Mouse (Mus musculus) adrenal gland, postnatal 10 days (tissue): ENCODE results near the gene Gys2. TPM values are rescaled to one million over a fixed set of nuclear protein-coding genes. Genes with fewer than 3 reads are reported as not detected.

Experiments
- DNase-seq: peaks from one replicate; pipeline ENCODE4 v3.0.0; 2021; ENCODE audit warnings: mixed read lengths
- total RNA-seq, 2 experiments: library from RNA; stranded (reverse); gene quantifications; 2 replicates each; pipeline ENCODE4 v1.2.3; 2021

Gys2 gene
- total RNA-seq, 2 experiments from 2014 or later: 9.9 to 42.7 TPM

DNA sequence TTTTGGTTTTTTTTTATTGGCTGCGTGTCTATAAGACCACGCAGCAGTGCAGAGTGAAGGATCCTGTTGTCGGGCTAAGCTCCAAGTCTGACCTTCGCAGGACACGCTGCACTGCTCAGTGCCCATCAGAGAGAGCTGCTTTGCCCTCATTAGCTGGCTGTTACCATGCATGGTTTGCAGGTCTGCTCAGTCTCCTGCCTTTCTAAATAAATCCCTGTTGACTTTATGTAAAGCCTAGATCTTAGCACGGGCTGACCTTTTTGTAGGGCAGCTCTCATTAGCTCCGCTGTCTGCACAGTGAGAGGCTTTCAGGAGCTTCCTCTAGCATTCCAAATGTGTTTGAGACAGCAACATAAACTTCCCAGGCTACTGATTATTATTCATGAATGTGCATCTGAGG lies 14.9 kb downstream of the Gys2 start:
- DNase-seq: no peak

- DNase-seq: no peak
Measured at GRCm38 (mm10) chr6:142455314-142455996, 17.5 kb downstream of the Gys2 start.

DNA sequence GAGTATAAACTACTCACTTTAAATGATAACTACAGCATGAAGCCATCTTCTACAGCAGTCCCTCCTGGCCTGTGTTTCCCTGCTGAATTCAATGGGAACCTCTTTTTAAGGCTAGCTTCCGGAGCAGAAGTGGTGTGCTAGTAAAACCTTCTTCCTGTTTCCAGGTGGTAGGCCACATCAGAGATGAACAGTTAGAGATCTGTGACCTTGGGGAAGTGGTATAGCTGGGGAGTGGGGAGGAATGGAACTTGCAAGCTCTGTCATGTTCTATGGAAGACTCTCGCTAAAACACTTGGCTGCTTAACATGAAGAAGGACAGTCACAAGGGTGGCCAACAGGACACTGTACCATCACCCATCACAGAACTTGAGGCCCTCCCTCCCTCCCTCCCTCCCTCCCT lies 19.6 kb downstream of the Gys2 start:
- no peak for DNase-seq

- DNase-seq: peak; percentile 15
Measured at GRCm38 (mm10) chr6:142451381-142451780, 21.5 kb downstream of the Gys2 start.

DNA sequence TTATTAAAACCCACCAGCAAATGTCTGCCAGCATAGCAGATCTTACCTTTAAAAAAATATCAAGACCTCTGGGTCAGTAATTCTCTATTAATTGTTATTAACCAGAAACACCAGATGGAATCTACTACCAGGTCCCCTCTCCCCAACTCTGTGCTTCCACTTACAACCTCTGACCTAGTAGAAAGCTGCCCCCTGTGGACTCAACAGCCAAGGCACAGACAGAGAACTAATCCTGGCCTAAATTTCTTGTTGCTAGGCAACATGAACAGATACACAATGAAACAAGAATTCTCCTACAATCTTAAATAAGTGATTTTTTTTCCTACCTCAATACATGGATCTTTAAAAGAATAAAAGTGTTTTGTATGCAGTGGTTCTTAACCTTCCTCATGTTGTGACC lies 43.8 kb downstream of the Gys2 start:
- no peak for DNase-seq

- DNase-seq: no peak
Measured at GRCm38 (mm10) chr6:142424976-142425375, 47.9 kb downstream of the Gys2 start.

DNA sequence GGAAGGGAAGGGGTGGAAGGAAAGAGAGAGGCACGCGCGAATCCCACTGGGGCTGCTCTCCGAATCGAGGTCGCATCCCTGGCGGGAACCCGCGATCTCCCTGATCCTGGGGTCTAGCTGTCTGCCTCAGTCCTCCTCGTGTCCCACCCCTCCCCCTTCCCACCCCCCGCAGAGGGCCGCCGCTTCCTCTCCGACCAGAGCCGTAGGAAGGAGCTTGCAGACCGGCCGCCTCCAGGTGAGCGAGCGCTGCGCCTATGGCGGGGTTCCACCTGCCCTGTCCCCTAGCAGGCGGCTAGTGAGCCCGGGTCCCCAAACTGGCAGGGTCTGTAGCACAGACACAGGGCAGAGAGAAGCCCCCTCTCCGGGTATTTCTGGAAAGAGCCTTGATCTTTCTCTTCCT lies 58.3 kb downstream of the Gys2 start:
- no peak for DNase-seq

- DNase-seq: no peak
Measured at GRCm38 (mm10) chr6:142413845-142414244, 59.1 kb downstream of the Gys2 start.

- DNase-seq: no peak
Measured at GRCm38 (mm10) chr6:142412906-142413491, 59.9 kb downstream of the Gys2 start, which contains the start of gene Spx. TSS of gene Spx (plus strand) at chr6:142413441.

GRCm38 (mm10) chr6:142411140-142411539 lies 61.8 kb downstream of the Gys2 start:
- DNase-seq: peak; percentile 14

- DNase-seq: no peak
Measured at GRCm38 (mm10) chr6:142395756-142396155, 77.2 kb downstream of the Gys2 start.

DNA sequence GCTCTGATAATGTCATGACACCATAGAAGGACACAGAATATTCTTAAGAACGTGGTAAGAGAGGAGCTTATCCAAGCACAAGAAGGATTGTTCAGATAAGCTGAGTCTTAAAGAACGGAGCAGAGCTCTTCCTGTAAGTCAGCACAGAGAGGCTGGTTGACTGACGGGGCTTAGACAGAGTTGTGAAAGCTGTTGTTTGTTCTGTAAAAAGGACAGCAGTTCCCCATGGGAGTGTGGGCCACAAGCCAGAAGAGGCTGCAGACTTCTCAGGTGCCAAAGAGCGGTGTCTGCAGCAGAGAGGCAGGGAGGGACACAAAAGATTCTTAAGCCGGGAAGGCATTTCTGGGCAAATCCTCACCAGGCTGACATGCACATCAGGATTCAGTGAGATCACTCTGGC lies 78.2 kb downstream of the Gys2 start:
- peak; percentile 47 for DNase-seq

DNA sequence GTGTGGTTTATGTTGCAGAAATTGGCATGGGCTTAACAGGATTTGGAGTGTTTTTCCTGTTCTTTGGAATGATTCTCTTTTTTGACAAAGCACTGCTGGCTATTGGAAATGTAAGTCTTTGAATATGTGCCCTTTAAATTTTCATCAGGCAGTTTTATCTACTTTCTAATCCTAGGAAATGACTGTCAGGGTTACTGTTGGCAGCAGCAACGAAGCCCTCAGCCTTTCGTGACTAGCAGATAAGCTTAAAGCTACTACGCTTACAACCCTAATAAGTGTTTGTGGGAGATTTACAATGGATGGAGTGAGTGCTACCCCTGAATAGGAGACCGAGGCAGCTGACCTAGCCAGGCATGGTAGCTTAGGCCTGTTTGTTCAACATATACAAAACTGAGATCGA lies 80.6 kb downstream of the Gys2 start:
- DNase-seq: no peak

GRCm38 (mm10) chr6:142389101-142389500 lies 83.8 kb downstream of the Gys2 start:
- DNase-seq: no peak

- no peak for DNase-seq
Measured at GRCm38 (mm10) chr6:142387755-142388271, 85.1 kb downstream of the Gys2 start.

DNA sequence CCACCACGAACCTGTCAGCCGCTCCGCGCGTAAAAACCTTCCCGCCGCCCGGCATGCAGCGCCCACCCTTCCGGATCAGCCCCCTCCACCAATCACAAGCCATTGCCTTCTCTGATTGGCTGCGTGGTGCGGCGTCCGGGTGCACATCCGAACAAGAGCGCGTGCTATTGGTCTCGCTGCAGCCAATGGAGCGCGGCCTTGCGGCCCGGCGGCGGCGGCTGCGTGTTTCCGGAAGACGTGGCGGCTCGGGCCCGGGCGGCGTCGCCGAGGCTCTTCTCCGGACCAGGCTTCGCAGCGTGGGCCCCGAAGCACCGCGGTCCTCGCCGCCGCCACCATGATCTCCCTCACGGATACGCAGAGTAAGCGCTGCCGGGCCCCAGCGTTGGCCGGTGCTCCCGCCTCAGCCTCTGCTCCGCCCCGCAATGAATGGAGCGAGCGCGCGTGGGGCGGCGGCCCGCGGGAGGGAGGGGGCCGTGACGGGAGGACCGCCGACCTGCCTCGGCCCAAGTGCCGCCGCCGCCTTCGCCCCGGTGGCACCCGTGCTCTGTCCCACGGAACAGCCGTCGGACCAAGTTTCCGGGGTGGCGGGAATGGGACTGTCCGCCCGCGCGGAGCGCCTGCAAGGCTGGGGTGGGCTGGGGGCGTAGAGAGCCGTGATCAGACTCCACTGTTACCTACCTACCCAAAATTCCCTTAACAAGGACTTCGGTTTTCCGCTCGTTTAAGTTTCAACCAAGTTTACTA lies 85.7 kb downstream of the Gys2 start, which contains the start of the genes Recql and Golt1b:
Recql (minus strand) TSS at position 77 of the 744 bp plus-strand sequence.
Golt1b (plus strand) TSS at position 211 of the 744 bp plus-strand sequence.
- DNase-seq: peak; percentile 99

GRCm38 (mm10) chr6:142386285-142387010 lies 86.5 kb downstream of the Gys2 start:
- no peak for DNase-seq

DNA sequence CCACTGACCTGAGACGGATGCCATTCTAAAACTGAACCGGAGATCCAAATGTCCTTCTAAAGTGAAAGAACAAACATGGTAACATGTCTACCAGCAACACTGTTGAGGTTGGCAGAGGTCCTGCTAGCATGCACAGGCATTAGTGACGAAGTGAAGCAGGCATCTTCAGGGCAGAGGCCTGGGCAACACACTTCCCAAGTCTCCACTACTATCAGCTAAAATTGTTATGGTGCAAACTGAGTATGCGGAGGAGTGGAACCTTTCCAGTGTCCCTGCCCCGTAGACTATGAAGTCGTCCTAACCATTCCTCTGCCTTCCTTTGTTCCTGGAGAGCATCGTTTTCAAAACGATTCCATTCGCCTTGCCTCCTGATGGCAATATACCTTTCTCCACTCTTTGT lies 88.4 kb downstream of the Gys2 start:
- DNase-seq: no peak

GRCm38 (mm10) chr6:142381615-142382014 lies 91.3 kb downstream of the Gys2 start:
- no peak for DNase-seq

GRCm38 (mm10) chr6:142379961-142380360 lies 92.9 kb downstream of the Gys2 start:
- peak; percentile 26 for DNase-seq

GRCm38 (mm10) chr6:142378576-142379330 lies 94.2 kb downstream of the Gys2 start:
- DNase-seq: no peak
